Mouse (Mus musculus) intestine, embryonic 15.5 days (tissue): ENCODE results near the gene Fam122c. TPM values are rescaled to one million over a fixed set of nuclear protein-coding genes. Genes with fewer than 3 reads are reported as not detected.

Source experiments
- polyA plus RNA-seq: library from polyadenylated mRNA; unstranded; fragments of >200 nt; fragmentation: Nextera tagmentation; extraction: Ambion mirVana; gene quantifications from 2 replicates; pipeline ENCODE4 v1.2.1, GENCODE M21; 2015

Fam122c gene
- polyA plus RNA-seq, 1 experiment from 2014 or later = not detected

Other genes with a start within 250 kb of the Fam122c start
- 4.0 and 4.6 TPM in 2 replicates for gene Plac1, start 33.3 kb upstream of the Fam122c start, polyA plus RNA-seq
- 7.8 and 9.3 TPM in 2 replicates for gene Fam122b, start 3.6 kb upstream of the Fam122c start, polyA plus RNA-seq
- gene Mospd1, start 97.1 kb downstream of the Fam122c start, polyA plus RNA-seq = 40.3 and 43.3 TPM in 2 replicates
- not detected in 2 replicates for gene Etd, start 161.5 kb downstream of the Fam122c start, polyA plus RNA-seq